Mouse (Mus musculus) Muller cell, postnatal 12 days (primary cell): ENCODE results near the gene Dscam.

Experiments
- DNase-seq: peaks from one replicate; pipeline ENCODE4 v3.0.0-alpha.2; 2015; ENCODE audit errors: inconsistent ontology term

The Dscam gene

DNA sequence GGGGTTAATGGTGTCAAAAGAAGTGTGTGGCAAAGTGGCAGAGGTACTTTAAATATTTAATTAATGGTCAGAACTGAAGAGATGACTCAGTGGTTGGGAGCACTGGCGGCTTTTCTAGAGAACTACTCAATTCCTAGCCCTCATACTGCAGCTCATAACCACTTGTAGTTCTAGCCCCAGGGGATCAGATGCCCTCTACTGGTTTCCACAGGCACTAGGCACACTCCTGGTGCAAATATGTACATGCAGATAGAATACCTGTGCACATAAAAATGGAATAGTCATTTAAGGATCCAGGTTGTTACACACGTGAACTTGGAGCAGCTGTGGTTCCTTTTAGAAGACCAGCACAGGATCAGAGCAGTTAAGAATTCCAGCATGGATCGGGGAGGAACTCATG lies 509.5 kb downstream of the Dscam start:
- DNase-seq = no peak

DNA sequence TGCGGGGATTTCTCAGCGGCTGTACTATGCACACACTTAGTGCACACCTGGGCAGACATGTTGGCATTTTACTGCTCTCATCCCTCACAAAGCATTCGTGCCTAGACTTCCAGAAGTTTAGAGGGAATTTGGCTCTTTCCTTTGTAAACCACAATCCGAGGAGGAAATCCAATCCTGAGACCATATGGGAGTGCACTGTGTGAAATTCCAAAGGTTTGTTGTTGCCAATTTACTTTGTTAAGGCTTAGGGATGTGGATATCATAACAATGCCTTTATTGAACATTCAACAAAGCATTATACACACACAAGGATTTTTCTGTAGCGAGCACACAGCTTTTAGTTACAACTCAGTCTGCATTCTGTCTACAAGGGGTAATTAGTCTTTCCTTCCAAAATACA lies 511.3 kb downstream of the Dscam start:
- DNase-seq = peak; percentile 4

DNA sequence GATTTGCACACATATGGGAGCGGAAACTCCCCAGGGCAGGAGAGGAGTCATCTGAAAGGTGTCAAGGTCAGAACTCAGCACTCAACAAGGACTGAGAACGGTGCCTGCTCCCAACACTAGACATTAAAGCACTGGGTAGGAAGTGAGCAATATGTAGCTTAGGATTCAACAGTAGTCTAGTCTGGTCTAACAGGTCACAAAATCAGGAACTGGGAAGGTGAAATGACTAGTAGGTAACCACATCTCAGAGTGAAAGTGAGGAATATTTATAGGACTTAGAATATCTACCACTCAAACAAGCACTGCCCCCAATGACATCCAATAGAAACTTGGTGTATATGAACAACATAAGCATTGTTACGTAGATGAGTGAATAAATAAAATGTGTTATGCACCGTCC lies 515.0 kb downstream of the Dscam start:
- no peak for DNase-seq

DNA sequence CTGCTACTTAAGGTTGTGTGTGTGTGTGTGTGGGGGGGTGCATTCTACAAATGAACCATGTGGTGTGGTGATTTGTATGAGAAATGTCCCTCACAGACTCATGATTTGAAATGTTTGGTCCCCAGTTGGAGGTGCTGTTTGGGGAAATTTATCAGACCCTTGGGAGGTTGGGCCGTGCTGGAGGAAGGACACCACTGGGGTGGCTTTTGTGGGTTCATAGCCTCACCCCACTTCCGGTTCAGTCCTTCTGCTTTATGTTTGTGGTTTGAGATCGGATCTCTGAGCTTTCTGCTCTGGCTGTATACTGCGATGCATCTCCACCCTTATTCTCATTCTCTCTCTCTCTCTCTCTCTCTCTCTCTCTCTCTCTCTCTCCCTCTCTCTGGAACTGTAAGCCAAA lies 516.5 kb downstream of the Dscam start:
- no peak for DNase-seq

DNA sequence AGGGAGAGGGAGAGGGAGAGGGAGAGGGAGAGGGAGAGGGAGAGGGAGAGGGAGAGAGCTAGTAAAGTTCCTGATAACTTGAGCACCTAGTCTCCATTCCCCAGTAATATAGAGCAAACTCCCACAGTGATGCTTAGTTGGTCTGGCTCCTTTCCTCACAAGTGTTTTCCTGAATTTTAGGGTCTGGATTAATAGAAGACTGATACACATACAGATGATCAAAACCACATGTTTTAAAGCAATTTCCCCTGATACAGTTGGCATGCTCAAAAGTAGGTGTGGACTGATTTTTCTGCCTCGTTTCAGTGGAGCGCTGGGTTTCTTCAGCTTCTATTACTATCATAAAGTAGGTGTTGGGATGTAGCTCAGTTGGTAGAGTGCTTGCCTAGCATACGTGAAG lies 519.1 kb downstream of the Dscam start:
- DNase-seq = no peak

DNA sequence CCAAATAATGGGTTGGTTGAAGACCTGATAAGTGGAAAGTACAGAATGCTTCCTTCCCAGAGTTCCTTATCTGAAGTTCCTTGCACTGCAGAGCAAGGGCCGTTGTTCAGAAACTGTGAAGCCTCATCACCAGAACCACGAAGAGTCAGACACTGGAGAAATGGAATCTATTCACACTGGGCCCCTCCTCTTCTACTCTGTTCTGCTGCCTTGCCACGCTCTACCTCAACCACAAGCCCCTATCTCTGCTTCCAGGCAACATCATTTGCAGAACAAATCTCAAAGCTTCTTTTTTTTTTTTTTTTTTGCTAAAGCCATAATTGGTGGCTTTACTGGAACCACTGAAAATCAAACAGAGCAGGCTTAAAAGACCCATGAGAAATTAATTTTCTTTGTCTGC lies 530.5 kb downstream of the Dscam start:
- DNase-seq = no peak

DNA sequence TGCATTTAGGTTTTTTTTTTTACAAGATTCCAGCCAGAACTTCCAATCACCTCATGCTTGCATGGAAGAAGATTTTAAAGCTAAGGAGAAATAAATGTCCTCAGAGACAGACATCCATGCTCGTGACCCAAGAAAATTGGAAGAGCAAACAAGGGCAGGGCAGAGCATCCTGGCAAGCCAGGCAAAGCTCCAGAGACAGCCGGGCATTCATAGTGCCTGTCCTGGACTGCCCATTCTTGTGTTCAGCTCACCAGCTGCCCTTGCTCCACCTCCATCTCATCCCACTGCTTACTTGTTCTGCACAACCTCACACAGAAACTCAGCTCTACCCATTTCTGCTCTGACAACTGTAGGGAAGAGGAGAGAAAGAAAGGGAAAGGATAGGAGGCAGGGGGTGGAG lies 534.6 kb downstream of the Dscam start:
- DNase-seq = no peak

DNA sequence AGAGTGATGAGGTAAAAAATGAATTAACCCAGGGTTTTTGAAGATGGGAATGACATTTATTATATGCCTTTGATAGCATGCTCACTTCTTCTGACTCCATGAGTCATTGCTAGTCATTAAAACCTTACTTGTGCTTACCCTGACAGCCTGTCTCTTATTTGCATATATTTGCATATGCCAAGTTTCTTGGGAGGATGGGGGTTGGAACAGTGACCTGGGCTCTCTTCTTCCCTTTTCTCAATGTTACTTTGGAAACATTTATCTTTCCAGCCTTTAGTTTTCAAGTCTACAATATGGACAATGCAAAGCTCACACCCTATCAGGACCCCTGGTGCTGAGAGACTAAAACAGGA lies 535.8 kb downstream of the Dscam start:
- DNase-seq = no peak

DNA sequence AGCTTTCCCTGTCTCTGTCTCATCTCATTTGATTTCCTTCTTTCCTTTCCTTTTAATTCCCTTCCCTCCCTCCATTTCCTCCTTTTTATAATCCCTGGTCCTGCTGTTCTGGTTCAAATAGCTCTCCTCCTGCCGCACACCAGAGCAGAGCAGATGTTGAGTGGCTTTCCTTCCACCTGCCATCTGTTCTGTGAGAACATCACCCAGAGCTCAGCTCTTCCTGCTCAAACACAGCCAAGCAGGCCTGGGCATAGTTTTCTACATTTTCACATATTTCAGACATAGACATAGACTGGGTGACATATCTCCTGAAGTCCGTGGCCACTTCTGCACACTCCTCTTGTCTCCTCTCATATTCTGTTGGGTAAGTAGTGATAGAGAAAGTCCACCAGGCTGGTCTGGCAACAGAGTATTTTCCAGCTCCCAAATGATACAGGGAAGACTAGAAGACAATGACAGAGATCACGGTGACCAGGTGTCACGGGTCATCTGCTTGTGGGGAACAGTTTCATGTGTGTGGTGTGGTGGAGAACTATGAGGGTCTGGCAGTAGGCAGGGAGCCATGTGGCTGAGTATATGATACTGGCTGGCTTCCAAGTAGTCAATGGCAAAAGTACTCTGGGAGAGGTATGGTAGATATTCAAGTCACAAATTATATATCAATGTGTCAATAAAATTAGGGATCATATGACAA lies 536.3 kb downstream of the Dscam start:
- no peak for DNase-seq

DNA sequence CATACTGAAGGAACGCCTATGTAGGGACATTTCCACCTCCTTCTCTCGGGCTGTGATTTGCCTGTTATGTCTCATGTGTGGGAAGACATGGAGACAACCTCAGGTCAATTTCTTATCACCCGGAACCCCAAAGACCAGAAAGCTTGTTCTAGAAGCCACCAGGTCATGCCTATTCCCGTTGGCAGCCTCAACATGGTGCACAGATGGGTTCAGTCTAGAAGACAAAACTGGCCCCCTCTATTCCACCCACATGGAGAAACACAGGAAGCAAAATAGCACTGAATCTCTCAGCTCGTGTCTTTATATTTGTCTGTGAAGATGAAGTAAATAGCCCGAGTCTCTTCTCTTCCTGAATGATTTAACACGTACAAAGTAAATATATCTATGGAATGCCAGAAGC lies 540.3 kb downstream of the Dscam start:
- DNase-seq = no peak

DNA sequence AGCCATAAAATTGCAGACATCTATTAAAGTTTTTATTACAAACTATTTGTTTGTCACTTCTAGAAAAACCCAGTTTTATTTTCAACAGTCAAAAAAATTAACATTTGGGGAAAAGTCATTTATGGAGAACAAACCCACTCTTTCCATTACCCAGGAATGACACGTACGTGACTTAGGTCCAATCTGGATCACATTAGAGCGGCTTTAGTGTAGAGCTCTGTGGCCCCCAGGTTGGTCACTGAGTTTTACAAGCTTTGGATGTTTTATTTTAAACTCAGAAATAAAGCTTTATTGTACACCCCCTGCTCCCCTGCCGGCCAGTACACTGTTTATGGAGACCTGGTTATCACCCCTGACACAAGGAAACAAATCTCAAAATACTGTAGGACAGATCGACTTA lies 540.9 kb downstream of the Dscam start:
- DNase-seq = no peak

DNA sequence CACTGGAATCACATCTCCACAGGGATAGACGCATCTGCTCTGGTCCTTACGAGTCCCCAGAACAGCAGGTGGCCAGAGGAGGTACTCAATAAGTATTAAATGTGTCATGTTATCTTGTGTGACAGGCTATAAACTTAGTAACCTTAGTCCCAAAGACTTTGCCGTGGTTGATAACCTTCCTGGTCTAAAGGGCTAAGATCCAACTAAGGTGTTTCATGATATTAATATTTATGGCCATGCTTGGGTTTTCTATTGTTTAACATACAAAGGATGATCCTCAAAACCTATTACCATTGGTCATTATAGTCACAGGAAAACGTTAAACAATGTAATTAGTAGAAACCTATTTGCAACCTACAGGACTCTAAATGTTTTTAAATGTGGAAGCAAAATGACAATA lies 545.1 kb downstream of the Dscam start:
- no peak for DNase-seq

DNA sequence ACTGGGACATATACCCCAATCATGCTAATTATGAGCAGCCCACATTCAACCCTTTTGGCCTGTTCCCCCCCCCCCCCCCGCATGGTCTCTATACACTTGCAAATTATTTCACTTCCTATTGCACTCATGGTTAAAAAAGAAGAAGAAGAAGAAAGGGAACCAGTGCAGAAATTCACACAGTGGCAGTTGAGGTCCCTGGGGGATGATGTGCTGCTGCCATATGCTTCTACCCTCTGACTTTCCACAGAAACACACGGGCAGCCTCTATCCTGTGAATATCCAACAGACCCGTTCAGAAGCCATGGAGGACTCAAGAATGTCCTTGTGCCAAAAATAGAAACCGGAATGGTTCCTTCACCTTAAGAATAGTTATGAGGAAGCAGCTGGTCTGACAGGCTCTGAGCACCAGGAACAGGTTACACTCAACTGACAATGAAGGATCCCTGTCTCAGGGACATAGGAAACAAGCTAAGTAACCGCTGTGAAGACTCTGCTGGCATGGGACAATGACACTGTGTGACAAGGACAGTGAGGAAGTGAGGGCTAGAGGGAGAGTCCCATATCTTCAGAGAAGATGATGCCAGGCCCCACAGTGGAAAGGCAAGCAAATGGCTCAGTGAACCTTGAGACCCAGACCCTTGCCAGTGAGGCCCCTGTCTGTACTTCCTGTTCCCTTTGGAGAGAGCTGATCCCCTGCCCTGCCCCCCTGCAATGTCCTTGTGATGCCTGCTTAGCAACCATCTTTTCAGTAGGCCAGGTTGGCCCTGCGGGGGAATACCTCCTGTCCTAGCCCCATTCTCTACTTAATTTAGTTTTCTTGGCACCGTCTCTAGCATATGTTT lies 545.8 kb downstream of the Dscam start:
- no peak for DNase-seq

DNA sequence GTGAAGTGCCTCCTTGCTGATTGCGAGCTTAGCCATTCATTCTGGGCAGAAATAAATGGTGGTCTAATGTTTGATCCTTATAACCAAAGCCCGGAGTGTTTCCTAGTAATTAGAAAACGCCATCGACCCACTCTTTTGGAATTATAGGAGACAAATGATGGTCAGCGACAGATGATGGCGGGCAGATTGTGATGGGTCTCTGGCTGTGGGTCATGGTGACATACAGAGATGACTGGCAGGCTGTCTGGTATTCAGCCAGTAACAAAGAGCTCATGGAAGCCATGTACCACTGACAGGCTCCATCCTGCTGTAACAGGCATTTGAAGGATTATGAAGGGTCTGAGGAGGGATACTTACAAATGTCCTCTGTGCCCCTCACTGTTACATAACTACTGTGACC lies 549.7 kb downstream of the Dscam start:
- no peak for DNase-seq

DNA sequence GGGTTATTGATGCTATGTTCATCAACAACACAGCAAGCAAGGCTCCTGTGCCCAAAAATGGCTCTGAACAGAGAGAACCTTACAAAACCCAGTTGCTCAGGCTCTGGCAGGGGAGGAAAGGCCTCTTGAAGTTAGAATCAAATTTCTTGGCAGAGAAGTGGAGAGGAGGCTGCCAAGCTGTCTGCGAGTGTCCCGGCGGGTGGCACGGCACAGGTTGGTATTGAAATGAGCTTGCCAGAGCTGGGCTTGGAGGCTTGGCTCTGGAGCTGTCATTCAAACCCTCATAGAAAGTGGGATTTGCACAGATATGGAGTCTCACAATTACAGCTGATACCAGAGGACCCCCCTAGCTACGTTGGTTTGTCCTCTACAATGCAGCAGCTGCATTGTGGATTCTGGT lies 550.1 kb downstream of the Dscam start:
- peak; percentile 37 for DNase-seq

DNA sequence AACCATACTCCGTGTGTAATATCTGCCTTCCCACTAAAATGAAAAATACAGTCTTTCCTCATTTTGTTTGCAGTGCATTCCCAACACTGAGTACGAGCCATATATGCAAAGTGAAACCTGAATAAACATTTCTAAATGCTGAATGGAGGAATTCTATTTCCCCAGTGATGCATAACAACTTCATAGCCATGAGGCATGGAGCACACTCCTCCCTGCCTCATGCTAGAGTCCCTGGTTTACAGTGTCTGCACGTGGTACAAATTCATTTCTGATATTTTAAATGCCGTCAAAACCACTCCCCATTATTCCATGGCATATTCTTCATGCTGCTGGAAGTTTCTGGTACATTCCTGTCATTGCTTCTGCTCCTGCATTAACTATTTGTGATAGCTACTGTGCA lies 552.8 kb downstream of the Dscam start:
- DNase-seq = peak; percentile 40

DNA sequence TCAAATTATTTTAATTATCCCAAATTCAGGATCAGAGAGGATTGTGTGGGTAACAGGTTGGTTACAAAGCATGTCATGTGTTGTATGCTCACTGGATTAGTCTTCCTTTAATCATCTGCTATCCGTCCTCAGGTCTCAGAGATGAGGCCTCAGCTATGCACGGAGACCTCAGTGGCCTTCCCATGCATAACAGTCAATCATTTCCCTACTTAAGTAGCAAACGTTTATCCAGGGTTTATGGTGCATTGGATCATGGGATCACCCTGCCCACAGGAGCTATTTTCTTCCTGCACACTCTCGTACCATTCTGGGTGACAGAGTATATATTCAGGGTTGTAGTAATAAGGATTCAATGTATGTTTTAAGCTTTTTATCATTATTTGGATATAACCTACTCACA lies 557.3 kb downstream of the Dscam start:
- DNase-seq = no peak

DNA sequence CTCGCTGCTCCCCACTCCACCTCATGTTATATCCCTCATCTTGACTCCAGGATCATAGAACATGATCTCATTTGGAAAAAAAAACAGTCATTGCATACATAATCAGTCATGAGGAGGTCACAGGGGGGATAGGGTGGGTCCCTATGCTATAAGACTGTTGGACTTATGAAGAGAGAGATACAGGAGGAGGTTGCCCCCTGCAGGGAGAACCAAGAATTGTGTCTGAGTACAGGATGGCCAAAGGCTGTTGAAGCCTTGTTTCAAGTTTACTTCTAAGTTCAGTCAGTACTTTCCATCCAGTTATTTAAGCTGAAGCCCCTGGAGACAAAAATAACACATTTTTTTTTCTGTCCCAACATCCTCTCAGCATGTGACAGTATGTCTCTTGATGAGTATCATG lies 559.7 kb downstream of the Dscam start:
- DNase-seq = peak; percentile 50

DNA sequence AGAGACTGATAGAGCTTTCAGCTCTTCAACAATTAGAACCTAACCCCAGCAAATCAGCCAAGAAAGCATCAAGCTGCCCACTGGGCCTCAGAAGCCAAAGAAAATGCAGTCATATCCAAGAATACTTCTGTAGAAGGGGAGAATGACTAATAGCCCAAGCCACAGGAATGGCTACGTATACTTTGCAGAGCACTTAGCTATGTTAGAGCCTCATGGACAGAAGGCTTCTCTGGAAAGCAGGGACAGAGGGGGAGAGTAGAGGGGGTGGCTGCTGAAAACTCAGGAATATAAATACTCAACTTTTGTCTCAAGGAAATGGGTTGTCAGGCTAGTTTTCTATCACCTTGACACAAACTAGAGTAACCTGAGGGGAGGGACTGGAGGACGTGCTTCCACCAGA lies 568.3 kb downstream of the Dscam start:
- peak; percentile 60 for DNase-seq

DNA sequence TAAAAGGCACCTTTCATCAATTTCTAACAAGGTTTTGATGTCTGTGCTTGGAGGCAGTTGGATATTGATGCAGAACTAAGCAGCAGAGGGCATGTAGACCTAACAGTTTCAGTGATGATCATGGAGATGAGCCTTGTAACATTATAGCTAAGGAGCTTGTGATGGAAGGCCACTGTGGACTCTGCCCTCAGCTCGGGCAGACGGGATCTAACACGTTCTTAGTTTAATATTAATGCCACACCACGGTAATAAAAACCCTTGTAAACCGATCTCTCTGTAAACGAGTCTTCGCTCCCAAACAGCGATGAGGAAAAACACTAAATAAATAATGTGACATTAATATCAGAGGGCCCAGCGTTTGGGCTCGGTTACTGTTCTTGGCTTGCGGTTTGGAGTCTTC lies 569.8 kb downstream of the Dscam start:
- DNase-seq = no peak

DNA sequence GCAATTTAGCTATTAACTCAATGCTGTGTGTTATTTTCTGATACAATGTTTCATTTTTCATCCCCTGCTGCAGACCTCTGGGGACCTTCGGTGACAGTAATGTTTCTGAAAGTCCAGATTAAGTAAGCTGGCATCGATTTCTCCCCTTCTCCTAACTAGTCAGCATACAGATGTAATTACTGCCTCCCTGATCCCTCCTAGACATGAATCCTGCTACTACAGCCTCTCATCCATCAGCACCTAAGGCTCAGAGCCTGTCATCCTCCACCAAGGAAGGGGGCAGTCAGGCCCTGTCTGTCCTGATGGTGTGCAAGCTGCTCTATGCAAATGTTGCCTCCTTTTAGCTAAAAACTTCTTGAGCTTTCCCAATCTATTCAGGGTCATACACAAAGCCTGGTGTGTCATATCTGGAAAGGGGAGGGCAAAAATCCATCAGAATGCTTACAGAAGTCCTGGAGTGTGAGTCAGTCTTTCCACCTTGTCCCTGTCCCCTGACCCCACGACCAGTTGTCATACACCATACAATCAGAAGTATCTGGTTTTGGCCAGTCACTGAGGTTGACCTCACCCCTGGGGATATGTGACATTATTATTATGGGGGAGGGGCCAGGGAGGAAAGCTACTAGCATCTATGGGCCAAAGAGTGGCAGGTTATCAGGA lies 571.0 kb downstream of the Dscam start:
- DNase-seq = peak; percentile 64

DNA sequence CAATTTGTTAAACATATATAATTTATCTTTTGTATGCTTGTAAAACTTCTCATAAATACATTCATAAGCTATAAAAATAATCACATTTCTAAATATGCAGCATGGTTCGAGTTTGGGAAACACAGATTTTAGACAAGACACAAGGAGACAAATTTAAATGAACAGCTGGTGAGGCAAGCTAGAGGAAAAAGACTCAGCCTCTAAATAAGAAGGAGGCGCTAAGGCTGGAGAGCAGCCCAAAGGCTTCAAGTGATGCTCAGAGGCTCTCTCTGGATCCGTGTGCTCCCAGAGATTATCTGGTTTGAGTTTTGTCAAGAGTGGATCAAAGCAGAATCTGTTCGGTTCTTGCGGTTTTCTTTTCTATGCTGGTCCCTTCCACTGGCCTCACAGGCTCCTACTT lies 594.7 kb downstream of the Dscam start:
- DNase-seq = no peak

DNA sequence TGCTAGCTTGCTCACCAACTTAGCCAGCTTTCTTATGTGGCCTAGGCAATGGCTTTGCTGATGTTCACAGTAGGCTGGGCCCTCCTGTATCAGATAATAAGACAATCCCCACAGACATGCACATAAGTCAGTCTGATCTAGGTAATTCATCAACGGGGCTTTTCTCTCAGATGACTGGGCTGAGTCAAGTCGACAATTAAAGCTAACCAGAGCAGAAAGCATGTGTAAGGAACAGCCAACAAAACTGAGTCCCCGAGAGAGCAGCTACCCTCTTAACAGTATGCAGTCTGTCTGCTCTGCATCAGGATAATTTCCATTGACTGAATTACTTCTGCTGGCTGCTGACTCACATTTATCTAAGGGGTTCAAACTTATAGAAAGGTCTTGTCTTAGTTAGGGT lies 603.1 kb downstream of the Dscam start:
- peak; percentile 54 for DNase-seq
